Mouse (Mus musculus): ENCODE measurements around the gene Snapc5. TPM values are rescaled to one million over a fixed set of nuclear protein-coding genes. Genes with fewer than 3 reads are reported as not detected.

Gene Snapc5
- total and polyA plus RNA-seq, 3 experiments: 16.7 to 38.2 (median 24.9) TPM

- in situ Hi-C loops (cut with MboI; ENCODE audit: low pct_ligation_motif_present, low pct_unique_long_range_greater_than_20kb, low sequenced_read_pairs): no loop called here
These were observed 40.8 kb downstream of the Snapc5 start for GRCm38 (mm10) chr9:64219772-64220420.

GRCm38 (mm10) chr9:64220603-64221002 lies 41.5 kb downstream of the Snapc5 start:
- no peak for TF ChIP-seq MYC (IDR thresholded peaks at IDR 0.05; ENCODE audit: low read depth, low read length)
- TF ChIP-seq GABPA (IDR thresholded peaks at IDR 0.05; ENCODE audit: insufficient replicate concordance, low read depth, low read length): no peak
- TF ChIP-seq TBP (conservative IDR thresholded peaks at IDR 0.05; ENCODE audit: low read depth, low read length): no peak
- no peak for TF ChIP-seq ZMIZ1 (IDR thresholded peaks at IDR 0.05; ENCODE audit: low read depth, low read length)
- TF ChIP-seq RAD21 (IDR thresholded peaks at IDR 0.05; ENCODE audit: low read depth, low read length): no peak
- TF ChIP-seq NRF1 (IDR thresholded peaks at IDR 0.05; ENCODE audit: low read depth, low read length): no peak
- TF ChIP-seq POLR2A (IDR thresholded peaks at IDR 0.05; ENCODE audit: low read depth, low read length): no peak
- no peak for TF ChIP-seq EP300 (IDR thresholded peaks at IDR 0.05; ENCODE audit: low read length)
- Histone ChIP-seq H3K79me2 (replicated peaks; ENCODE audit: control insufficient read depth, extremely low read depth, insufficient read depth, poor library complexity, severe bottlenecking) (peaks cover 5% of the 10 kb centered on the region), H3K27ac (ENCODE audit: insufficient read depth, low read depth) (no peak overlapping the region), H3K9me3 (replicated peaks; ENCODE audit: low read length) (no peaks in the 10 kb centered on the region), H3K27me3 (replicated peaks) (no peaks in the 10 kb centered on the region), H3K4me2 (ENCODE audit: insufficient read depth, low read depth, poor library complexity, severe bottlenecking) (no peak overlapping the region), H3K4me3 (replicated peaks in 1 of 3; ENCODE audit: low read depth in 2 of 3, low read length in 2 of 3, poor library complexity in 1 of 3) (no peak overlapping the region), H3K4me1 (ENCODE audit: control insufficient read depth in 1 of 2, insufficient read depth in 2 of 2) (peaks cover 0 to 30% of the 10 kb centered on the region in 2 experiments; a peak in 2 of 4 replicates), H3K36me3 (replicated peaks in 1 of 2; ENCODE audit: control insufficient read depth in 1 of 2, insufficient read depth in 1 of 2, low read length in 1 of 2) (peaks cover 0 to 56% of the 10 kb centered on the region in 2 experiments), H3K9ac (ENCODE audit: insufficient read depth, low read depth) (no peak overlapping the region)
- DNase-seq (ENCODE audit: extremely low read depth): no peak
- dilution Hi-C loops (cut with MboI; ENCODE audit: extremely low pct_ligation_motif_present, extremely low pct_unique_long_range_greater_than_20kb, low sequenced_read_pairs) (no loop called here), in situ Hi-C loops (cut with MboI; ENCODE audit: low pct_ligation_motif_present, low pct_unique_long_range_greater_than_20kb, low sequenced_read_pairs) (no loop called here)

More at GRCm38 (mm10) chr9:64219772-64220420, 40.8 kb downstream of the Snapc5 start:
- Histone ChIP-seq H3K79me2 (replicated peaks; ENCODE audit: control insufficient read depth, extremely low read depth, insufficient read depth, poor library complexity, severe bottlenecking) (peaks cover 7% of the 10 kb centered on the region), H3K9ac (ENCODE audit: insufficient read depth, low read depth) (no peak overlapping the region), H3K27ac (ENCODE audit: insufficient read depth, low read depth) (no peak overlapping the region), H3K4me1 (ENCODE audit: control insufficient read depth in 1 of 2, insufficient read depth in 2 of 2) (peaks cover 0 to 30% of the 10 kb centered on the region in 2 experiments; a peak in 2 of 4 replicates), H3K4me2 (ENCODE audit: insufficient read depth, low read depth, poor library complexity, severe bottlenecking) (no peak overlapping the region), H3K27me3 (replicated peaks) (no peaks in the 10 kb centered on the region), H3K4me3 (replicated peaks in 1 of 3; ENCODE audit: low read depth in 2 of 3, low read length in 2 of 3, poor library complexity in 1 of 3) (no peak overlapping the region), H3K9me3 (replicated peaks; ENCODE audit: low read length) (no peaks in the 10 kb centered on the region), H3K36me3 (replicated peaks in 1 of 2; ENCODE audit: control insufficient read depth in 1 of 2, insufficient read depth in 1 of 2, low read length in 1 of 2) (peaks cover 0 to 55% of the 10 kb centered on the region in 2 experiments)
- TF ChIP-seq ZKSCAN1 (IDR thresholded peaks at IDR 0.05; ENCODE audit: borderline replicate concordance, low read depth, low read length): no peak
- no peak for TF ChIP-seq ZMIZ1 (IDR thresholded peaks at IDR 0.05; ENCODE audit: low read depth, low read length)
- TF ChIP-seq POLR2A (IDR thresholded peaks at IDR 0.05; ENCODE audit: low read depth, low read length): no peak
- no peak for DNase-seq (ENCODE audit: extremely low read depth)
- dilution Hi-C loops (cut with MboI; ENCODE audit: extremely low pct_ligation_motif_present, extremely low pct_unique_long_range_greater_than_20kb, low sequenced_read_pairs): no loop called here

- in situ Hi-C loops (cut with MboI; ENCODE audit: low pct_ligation_motif_present, low pct_unique_long_range_greater_than_20kb, low sequenced_read_pairs): no loop called here
- H3K36me3 ChIP-seq (replicated peaks in 1 of 2; ENCODE audit: control insufficient read depth in 1 of 2, insufficient read depth in 1 of 2, low read length in 1 of 2): peaks cover 0 to 56% of the 10 kb centered on the region in 2 experiments
These were observed 42.4 kb downstream of the Snapc5 start for GRCm38 (mm10) chr9:64221480-64221879.

More at GRCm38 (mm10) chr9:64221480-64221879, 42.4 kb downstream of the Snapc5 start:
- TF ChIP-seq ZC3H11A (IDR thresholded peaks at IDR 0.05; ENCODE audit: low read depth, low read length) (no peak), USF2 (conservative IDR thresholded peaks at IDR 0.05; ENCODE audit: low read depth, low read length) (no peak), JUND (conservative IDR thresholded peaks at IDR 0.05; ENCODE audit: low read depth, low read length) (no peak)
- peaks cover 3% of the 10 kb centered on the region; the same call in 1 of the 2 replicates for H3K79me2 ChIP-seq (replicated peaks; ENCODE audit: control insufficient read depth, extremely low read depth, insufficient read depth, poor library complexity, severe bottlenecking)
- dilution Hi-C loops (cut with MboI; ENCODE audit: extremely low pct_ligation_motif_present, extremely low pct_unique_long_range_greater_than_20kb, low sequenced_read_pairs): no loop called here
- H3K4me2 ChIP-seq (ENCODE audit: insufficient read depth, low read depth, poor library complexity, severe bottlenecking): no peak overlapping the region
- H3K9me3 ChIP-seq (replicated peaks; ENCODE audit: low read length): no peaks in the 10 kb centered on the region
- H3K27me3 ChIP-seq (replicated peaks): no peaks in the 10 kb centered on the region
- H3K9ac ChIP-seq (ENCODE audit: insufficient read depth, low read depth): no peak overlapping the region
- no peak overlapping the region for H3K27ac ChIP-seq (ENCODE audit: insufficient read depth, low read depth)
- H3K4me3 ChIP-seq (replicated peaks in 1 of 3; ENCODE audit: low read depth in 2 of 3, low read length in 2 of 3, poor library complexity in 1 of 3): no peak overlapping the region
- DNase-seq (ENCODE audit: extremely low read depth): no peak
- peaks cover 0 to 31% of the 10 kb centered on the region in 2 experiments; a peak in 2 of 4 replicates for H3K4me1 ChIP-seq (ENCODE audit: control insufficient read depth in 1 of 2, insufficient read depth in 2 of 2)
